Mouse (Mus musculus) left cerebral cortex, postnatal 10 days (tissue): ENCODE measurements at regions not wholly inside any gene's neighbourhood (a gene's known extent, or its start where the extent isn't known, plus 50 kb on each side); places are given as distances from the start of the nearest gene placed in this dataset.

Experiments used
- DNase-seq, 2 experiments: peaks; one replicate each; pipeline ENCODE4 v3.0.0; 2021 to 2022; ENCODE audit warnings: low spot score in 2 of 2, mixed read lengths in 1 of 2; ENCODE audit errors: extremely low spot score in 1 of 2
- intact Hi-C: fragments of 180-260 bp; cut with DNase I; formaldehyde crosslinking; loops from one replicate; pipeline ENCODE4 v1.15.1; 2025

- DNase-seq, result no peak
- intact Hi-C loops, result no loop called here
Observed at GRCm38 (mm10) chr8:89615863-89616558, 572.0 kb upstream of the Sall1 start.

- DNase-seq, result no peak
- intact Hi-C loops, result no loop called here
Observed at GRCm38 (mm10) chr8:89609074-89609473, 565.1 kb upstream of the Sall1 start.

GRCm38 (mm10) chr8:89605905-89606468 lies 562.0 kb upstream of the Sall1 start:
- DNase-seq, result no peak
- intact Hi-C loops, result no loop called here

GRCm38 (mm10) chr8:89604461-89604860 lies 560.5 kb upstream of the Sall1 start:
- intact Hi-C loops, result no loop called here
- no peak for DNase-seq

- DNase-seq, result no peak
- intact Hi-C loops, result no loop called here
Observed at GRCm38 (mm10) chr8:89596380-89596779, 552.4 kb upstream of the Sall1 start.

- no peak for DNase-seq
- intact Hi-C loops, result no loop called here
Observed at GRCm38 (mm10) chr8:89583091-89583490, 539.1 kb upstream of the Sall1 start.

- intact Hi-C loops, result no loop called here
- DNase-seq, result no peak
Observed at GRCm38 (mm10) chr8:89582566-89582965, 538.6 kb upstream of the Sall1 start.

- intact Hi-C loops, result loop anchor here (2.0 to 10.0 kb wide), 3 partner anchors 213 to 775 kb away; no protein-coding TSS in a partner anchor
Observed at GRCm38 (mm10) chr8:89571816-89572215, 527.9 kb upstream of the Sall1 start.

GRCm38 (mm10) chr8:89570639-89571325 lies 526.8 kb upstream of the Sall1 start:
- no peak for DNase-seq
- intact Hi-C loops, result loop anchor here (5.0 to 10.0 kb wide), 2 partner anchors 214 to 773 kb away; no protein-coding TSS in a partner anchor

More at GRCm38 (mm10) chr8:89571816-89572215, 527.9 kb upstream of the Sall1 start:
- peak; percentile 73 to 86 for DNase-seq

- intact Hi-C loops, result loop anchor here (10.0 kb wide), 1 partner anchor 255 kb away; no protein-coding TSS in a partner anchor
- no peak for DNase-seq
Observed at GRCm38 (mm10) chr8:89569406-89569805, 525.4 kb upstream of the Sall1 start.

GRCm38 (mm10) chr8:89568641-89569040 lies 524.7 kb upstream of the Sall1 start:
- intact Hi-C loops, result loop anchor here (10.0 kb wide), 1 partner anchor 254 kb away; no protein-coding TSS in a partner anchor
- no peak for DNase-seq

- no peak for DNase-seq
- intact Hi-C loops, result loop anchor here (10.0 kb wide), 1 partner anchor 252 kb away; no protein-coding TSS in a partner anchor
Observed at GRCm38 (mm10) chr8:89566986-89567385, 523.0 kb upstream of the Sall1 start.

GRCm38 (mm10) chr8:89566461-89566860 lies 522.5 kb upstream of the Sall1 start:
- DNase-seq, result no peak
- intact Hi-C loops, result loop anchor here (10.0 kb wide), 1 partner anchor 252 kb away; no protein-coding TSS in a partner anchor

GRCm38 (mm10) chr8:89565147-89565826 lies 521.3 kb upstream of the Sall1 start:
- intact Hi-C loops, result loop anchor here (10.0 kb wide), 1 partner anchor 250 kb away; no protein-coding TSS in a partner anchor
- DNase-seq, result no peak

GRCm38 (mm10) chr8:89563544-89563943 lies 519.6 kb upstream of the Sall1 start:
- no peak for DNase-seq
- intact Hi-C loops, result loop anchor here (10.0 kb wide), 1 partner anchor 249 kb away; no protein-coding TSS in a partner anchor

- no peak for DNase-seq
- intact Hi-C loops, result loop anchor here (10.0 kb wide), 1 partner anchor 248 kb away; no protein-coding TSS in a partner anchor
Observed at GRCm38 (mm10) chr8:89562597-89562996, 518.6 kb upstream of the Sall1 start.

GRCm38 (mm10) chr8:89541231-89541630 lies 497.3 kb upstream of the Sall1 start:
- DNase-seq, result no peak
- intact Hi-C loops, result no loop called here

- no peak for DNase-seq
- intact Hi-C loops, result no loop called here
Observed at GRCm38 (mm10) chr8:89534605-89535004, 490.6 kb upstream of the Sall1 start.

- no peak for DNase-seq
- intact Hi-C loops, result no loop called here
Observed at GRCm38 (mm10) chr8:89525041-89525440, 481.1 kb upstream of the Sall1 start.
